Mouse (Mus musculus) colon, adult 2 months (tissue): ENCODE results near the gene Scml4. TPM values are rescaled to one million over a fixed set of nuclear protein-coding genes. Genes with fewer than 3 reads are reported as not detected.

Experiments used
- polyA plus RNA-seq: library from polyadenylated mRNA; depleted of rRNA; stranded (reverse); fragments of >200 nt; gene quantifications from 2 replicates; pipeline ENCODE4 v1.2.3, GENCODE M21; 2012; rRNA removed

Scml4 gene
- 14.3 and 16.8 TPM in 2 replicates for polyA plus RNA-seq

GRCm38 (mm10) chr10:42860159-42860911 lies at the start of gene Scml4:
TSS of gene Scml4 (plus strand) at chr10:42860370.

Other genes starting within 250 kb of the Scml4 start
- gene Sec63, start 98.9 kb upstream of the Scml4 start, polyA plus RNA-seq = 6.5 and 8.5 TPM in 2 replicates